Mouse (Mus musculus) stomach, embryonic 16.5 days (tissue): ENCODE measurements around the gene Ube4a. TPM values are rescaled to one million over a fixed set of nuclear protein-coding genes. Genes with fewer than 3 reads are reported as not detected.
"Not testable (repeated sequence)": the region's sequence is repeated elsewhere in the genome, so short reads cannot be mapped to it uniquely, and the experiment has no call there.

Experiments used
- ATAC-seq: fragments of 200-750 bp; cut with Nextera tagmentation; 2 replicates; pipeline ENCODE4 v1.8.0; 2017; ENCODE audit warnings: moderate number of reproducible peaks, moderate TSS enrichment; ENCODE audit not compliant: insufficient read depth, low FRiP score
- H3K27ac ChIP-seq: fragments of 300-500 bp; sonication (generic); 2 replicates; pipeline ENCODE4 v1.5.1; 2014; ENCODE audit warnings: low read length
- H3K27me3 ChIP-seq: fragments of 300-500 bp; sonication (generic); 2 replicates; pipeline ENCODE4 v1.6.1; 2014; ENCODE audit warnings: low read length, control low read depth, mixed read lengths; ENCODE audit not compliant: control insufficient read depth, insufficient read depth
- H3K36me3 ChIP-seq: fragments of 300-500 bp; sonication (generic); 2 replicates; pipeline ENCODE4 v1.6.1; 2014; ENCODE audit warnings: low read length; ENCODE audit not compliant: control insufficient read depth, insufficient read depth
- H3K4me1 ChIP-seq: fragments of 300-500 bp; sonication (generic); 2 replicates; pipeline ENCODE4 v1.6.1; 2014; ENCODE audit warnings: low read length, control low read depth, mixed read lengths; ENCODE audit not compliant: control insufficient read depth, insufficient read depth
- H3K4me2 ChIP-seq: fragments of 300-500 bp; sonication (generic); 2 replicates; pipeline ENCODE4 v1.6.1; 2014; ENCODE audit warnings: low read depth, low read length, mixed read lengths
- H3K4me3 ChIP-seq: fragments of 300-500 bp; sonication (generic); replicated peaks from 2 replicates; pipeline ENCODE4 v1.5.1; 2014; ENCODE audit warnings: mild to moderate bottlenecking, low read length
- H3K9ac ChIP-seq: fragments of 300-500 bp; sonication (generic); 2 replicates; pipeline ENCODE4 v1.6.1; 2014; ENCODE audit warnings: low read length
- H3K9me3 ChIP-seq: fragments of 300-500 bp; sonication (generic); replicated peaks from 2 replicates; pipeline ENCODE4 v1.6.1; 2016; ENCODE audit warnings: low read length, control low read depth; ENCODE audit not compliant: control insufficient read depth
- WGBS: fragments of 180-500 bp; shearing (Covaris S2); extraction: QIAGEN DNeasy Blood & Tissue Kit; methylation state at CpG from one replicate; pipeline ENCODE4 v1.1.7; 2014; 5-methylcytosine and 5-hydroxymethylcytosine counted together
- polyA plus RNA-seq: library from polyadenylated mRNA; unstranded; fragments of >200 nt; fragmentation: Nextera tagmentation; extraction: Ambion mirVana; gene quantifications from 2 replicates; pipeline ENCODE4 v1.2.1, GENCODE M21; 2015

Gene Ube4a
- polyA plus RNA-seq, 1 experiment from 2014 or later: 24.8 TPM

DNA sequence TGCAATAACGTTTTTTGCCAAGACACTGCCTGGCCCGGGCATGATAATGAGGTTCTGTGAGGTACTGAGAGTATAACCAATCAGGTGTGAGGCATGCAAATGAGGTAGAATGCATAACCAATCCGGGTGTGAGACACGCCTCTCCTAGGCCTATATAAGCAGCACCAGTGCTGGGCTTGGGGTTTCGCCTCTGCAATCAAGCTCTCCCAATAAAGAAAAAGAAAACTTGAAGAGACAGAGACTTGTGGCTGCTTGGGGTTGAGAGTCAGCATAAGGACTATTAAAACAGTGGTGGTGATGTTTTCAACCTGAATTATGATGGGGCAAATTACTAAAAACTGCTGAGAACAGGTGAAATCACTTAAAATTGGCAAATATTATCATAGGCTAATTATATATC, 2.4 kb upstream of the Ube4a start:
- not testable (repeated sequence) for ATAC-seq, H3K4me3 ChIP-seq, H3K4me2 ChIP-seq, H3K36me3 ChIP-seq, H3K9ac ChIP-seq, H3K27ac ChIP-seq, H3K9me3 ChIP-seq, H3K4me1 ChIP-seq, H3K27me3 ChIP-seq
- 83% methylated on average over 5 of the region's 5 CpGs for WGBS

DNA sequence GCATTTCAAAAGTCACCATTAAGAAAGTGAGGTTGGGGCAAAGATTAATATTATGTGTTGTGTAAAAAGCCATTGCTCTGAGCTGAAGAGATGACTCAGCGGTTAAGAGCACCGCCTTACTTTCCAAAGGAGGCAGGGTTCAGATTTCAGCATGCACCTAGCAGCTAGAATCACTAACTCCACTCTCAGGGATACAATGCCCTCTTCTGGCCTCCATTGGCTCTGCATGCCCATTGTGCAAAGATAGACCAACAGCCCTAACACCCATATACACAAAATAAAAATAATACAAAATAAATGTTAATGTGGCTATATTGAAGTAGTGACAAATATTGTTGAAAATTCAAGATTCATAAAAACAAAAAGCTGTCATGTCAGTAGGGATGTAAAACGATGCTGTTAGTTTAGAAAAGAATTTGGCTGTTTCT, 1.4 kb upstream of the Ube4a start:
- no peak overlapping the region for H3K27ac ChIP-seq
- no peak overlapping the region for H3K4me2 ChIP-seq
- peaks cover 10% of the 10 kb centered on the region for H3K4me1 ChIP-seq
- H3K36me3 ChIP-seq: no peaks in the 10 kb centered on the region
- no peak overlapping the region for H3K9ac ChIP-seq
- 26% methylated on average over 3 of the region's 3 CpGs for WGBS
- no peak overlapping the region for H3K4me3 ChIP-seq
- ATAC-seq: peak; percentile 45
- no peaks in the 10 kb centered on the region for H3K9me3 ChIP-seq
- H3K27me3 ChIP-seq: no peaks in the 10 kb centered on the region

DNA sequence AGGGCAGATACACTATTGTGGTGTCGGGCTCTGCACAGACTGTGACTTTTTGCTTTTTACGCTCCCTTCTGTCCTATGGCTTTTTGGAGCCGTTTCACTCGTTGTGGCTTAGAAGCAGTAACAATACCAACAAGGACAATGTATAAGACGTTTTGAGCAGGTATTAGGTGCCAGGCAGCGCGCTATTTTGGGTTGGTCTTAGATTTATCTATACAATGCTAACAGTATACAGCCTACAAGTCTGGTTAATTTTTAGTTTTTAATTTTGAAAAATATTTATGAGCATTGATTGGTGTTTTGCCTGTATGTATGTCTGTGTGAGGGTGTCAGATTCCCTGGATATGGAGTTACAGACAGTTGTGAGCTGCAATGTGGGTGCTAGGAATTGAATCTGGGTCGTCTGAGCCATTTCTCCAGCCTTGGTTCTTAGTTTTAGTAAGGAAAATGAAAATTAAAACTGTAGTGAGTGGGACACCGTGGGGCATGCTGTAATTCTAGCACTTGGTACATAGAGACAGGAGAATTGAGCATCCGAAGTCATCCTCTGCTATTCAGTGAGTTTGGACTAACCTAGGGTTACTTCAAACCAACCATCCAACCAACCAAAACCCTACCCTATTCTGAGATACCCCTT, 550 bp upstream of the Ube4a start:
- WGBS: 10% methylated on average over 10 of the region's 10 CpGs
- Histone ChIP-seq H3K9me3 (no peaks in the 10 kb centered on the region), H3K27me3 (no peaks in the 10 kb centered on the region), H3K27ac (peak overlapping the region; percentile 17; the same call in 1 of the 2 replicates), H3K36me3 (no peaks in the 10 kb centered on the region), H3K4me1 (peaks cover 10% of the 10 kb centered on the region), H3K9ac (peak overlapping the region; percentile 59), H3K4me3 (peak overlapping the region; percentile 69), H3K4me2 (peak overlapping the region; percentile 87)
- ATAC-seq: no peak; the same call in 1 of the 2 replicates

DNA sequence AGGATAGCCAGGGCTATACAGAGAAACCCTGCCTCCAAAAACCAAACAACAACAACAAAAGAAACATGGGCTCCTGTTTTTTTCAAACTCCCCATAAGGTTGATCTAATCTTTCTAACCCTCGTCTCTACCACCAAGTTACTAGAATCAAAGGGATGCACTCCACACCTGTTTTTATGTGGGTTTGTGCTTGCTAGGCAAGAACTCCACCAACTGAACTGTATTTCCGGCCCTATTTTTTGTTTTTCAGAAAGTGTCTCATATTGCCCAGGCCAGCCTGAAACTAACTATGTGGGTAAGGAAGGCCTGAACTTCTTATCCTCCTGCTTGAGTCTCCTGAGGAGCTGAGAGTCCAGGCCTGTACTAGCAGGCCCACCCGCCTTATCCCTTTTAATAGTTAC, 11.0 kb downstream of the Ube4a start:
- Histone ChIP-seq H3K9me3 (no peaks in the 10 kb centered on the region), H3K36me3 (peaks cover 7% of the 10 kb centered on the region; the same call in 1 of the 2 replicates), H3K4me2 (no peak overlapping the region), H3K27me3 (no peaks in the 10 kb centered on the region), H3K9ac (no peak overlapping the region), H3K27ac (no peak overlapping the region), H3K4me1 (no peaks in the 10 kb centered on the region), H3K4me3 (no peak overlapping the region)
- no peak for ATAC-seq
- WGBS: 92% methylated on average over 3 of the region's 3 CpGs

DNA sequence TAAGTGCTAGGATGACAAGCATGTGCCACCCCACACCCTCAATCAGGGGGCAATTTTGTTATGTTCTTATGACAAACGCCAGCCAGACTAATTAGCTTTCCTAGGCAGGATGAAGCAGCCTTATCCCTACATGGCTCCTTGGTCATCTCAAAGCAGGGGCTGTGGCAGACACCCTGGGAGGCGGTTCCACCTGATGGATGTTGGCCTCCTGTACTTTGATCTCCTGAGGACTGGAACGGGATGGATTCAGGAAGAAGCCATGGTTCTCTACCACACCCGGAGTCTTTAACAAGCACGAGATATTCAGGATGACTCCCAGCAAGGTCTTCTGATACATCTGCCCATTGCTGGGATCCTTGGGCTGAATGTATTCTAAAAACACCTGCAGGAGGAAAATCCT, 17.6 kb downstream of the Ube4a start:
- ATAC-seq: no peak
- 95% methylated on average over 5 of the region's 5 CpGs for WGBS
- H3K4me2 ChIP-seq: no peak overlapping the region

DNA sequence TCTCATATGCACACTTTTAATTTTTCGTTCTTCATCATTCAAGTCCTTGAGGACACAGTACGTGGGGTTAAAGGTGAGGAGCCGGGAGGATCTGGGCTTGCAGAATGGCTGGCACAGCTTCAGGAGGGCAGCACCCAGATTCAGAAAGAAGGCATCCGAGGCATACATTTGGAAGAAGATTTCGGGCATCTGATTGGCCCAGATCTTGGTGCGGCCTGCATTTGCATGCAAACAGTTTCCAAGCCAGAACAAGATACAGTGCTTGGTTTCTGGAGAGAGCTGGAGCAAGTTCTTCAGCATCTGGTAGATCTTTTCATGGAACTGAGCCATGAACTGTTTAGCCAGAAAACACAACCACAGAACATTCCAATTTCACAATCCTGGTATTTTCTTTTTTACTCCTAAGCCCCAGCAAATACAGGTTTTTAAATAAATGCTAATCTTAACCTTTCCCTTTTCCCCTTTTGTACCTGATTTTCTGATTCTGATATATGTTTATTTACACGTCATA, 19.2 kb downstream of the Ube4a start:
- Histone ChIP-seq H3K4me3 (no peak overlapping the region), H3K9ac (no peak overlapping the region), H3K4me1 (no peaks in the 10 kb centered on the region), H3K9me3 (no peaks in the 10 kb centered on the region), H3K27ac (no peak overlapping the region), H3K27me3 (no peaks in the 10 kb centered on the region), H3K4me2 (no peak overlapping the region), H3K36me3 (peaks cover 9% of the 10 kb centered on the region; the same call in 1 of the 2 replicates)
- ATAC-seq: no peak
- 90% methylated on average over 7 of the region's 7 CpGs for WGBS

More for the DNA sequence above, 17.6 kb downstream of the Ube4a start:
- Histone ChIP-seq H3K4me3 (no peak overlapping the region), H3K27ac (no peak overlapping the region), H3K9me3 (no peaks in the 10 kb centered on the region), H3K4me1 (no peaks in the 10 kb centered on the region), H3K9ac (no peak overlapping the region), H3K36me3 (peaks cover 12% of the 10 kb centered on the region; the same call in 1 of the 2 replicates), H3K27me3 (no peaks in the 10 kb centered on the region)

DNA sequence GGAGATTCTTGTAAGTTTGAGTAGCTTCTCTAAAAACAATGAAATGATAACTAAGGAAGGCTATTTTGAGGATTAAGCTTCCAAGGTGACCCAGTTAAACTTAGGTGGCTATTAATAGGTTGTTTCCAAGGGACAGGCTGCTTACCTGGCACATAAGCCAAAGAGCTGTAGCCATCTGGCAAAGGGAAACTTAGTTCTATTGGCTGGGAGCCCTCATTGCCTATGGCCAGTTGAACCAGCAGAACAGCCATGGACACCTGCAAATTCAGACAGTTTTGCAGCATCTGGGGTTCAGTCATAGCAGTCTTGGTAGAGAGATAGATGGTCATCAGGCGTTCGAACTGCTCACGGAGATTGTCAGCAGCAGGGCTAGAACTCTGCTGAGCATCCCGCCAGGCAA, 23.0 kb downstream of the Ube4a start:
- no peaks in the 10 kb centered on the region for H3K4me1 ChIP-seq
- no peak for ATAC-seq
- no peaks in the 10 kb centered on the region for H3K27me3 ChIP-seq
- 95% methylated on average over 4 of the region's 4 CpGs for WGBS
- no peaks in the 10 kb centered on the region for H3K9me3 ChIP-seq
- H3K9ac ChIP-seq: no peak overlapping the region
- no peak overlapping the region for H3K4me3 ChIP-seq
- no peak overlapping the region for H3K27ac ChIP-seq
- no peak overlapping the region for H3K4me2 ChIP-seq
- peaks cover 10% of the 10 kb centered on the region; the same call in 1 of the 2 replicates for H3K36me3 ChIP-seq

DNA sequence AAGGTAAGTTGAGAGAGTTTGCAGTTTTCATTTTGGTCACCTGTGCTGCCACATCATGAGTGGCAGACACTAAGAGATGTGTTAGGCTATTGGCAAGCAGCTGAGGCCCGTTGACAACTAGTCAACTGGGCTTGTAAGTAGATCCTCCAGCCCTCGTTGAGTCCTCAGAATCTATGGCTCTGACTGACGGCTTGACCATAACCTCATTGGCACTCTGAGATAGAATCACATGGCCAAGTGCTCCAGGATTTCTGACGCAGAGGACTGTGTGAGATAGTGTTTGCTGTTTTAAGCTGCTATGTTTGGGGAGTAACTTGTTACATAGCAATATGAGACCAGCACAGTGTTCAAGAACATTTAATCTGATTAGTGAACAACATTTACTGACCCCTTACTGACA, 23.6 kb downstream of the Ube4a start:
- Histone ChIP-seq H3K27me3 (no peaks in the 10 kb centered on the region), H3K9ac (no peak overlapping the region), H3K9me3 (no peaks in the 10 kb centered on the region), H3K27ac (no peak overlapping the region), H3K4me1 (no peaks in the 10 kb centered on the region), H3K4me2 (no peak overlapping the region), H3K36me3 (peaks cover 7% of the 10 kb centered on the region; the same call in 1 of the 2 replicates), H3K4me3 (no peak overlapping the region)
- ATAC-seq: no peak
- 84% methylated on average over 4 of the region's 4 CpGs for WGBS

DNA sequence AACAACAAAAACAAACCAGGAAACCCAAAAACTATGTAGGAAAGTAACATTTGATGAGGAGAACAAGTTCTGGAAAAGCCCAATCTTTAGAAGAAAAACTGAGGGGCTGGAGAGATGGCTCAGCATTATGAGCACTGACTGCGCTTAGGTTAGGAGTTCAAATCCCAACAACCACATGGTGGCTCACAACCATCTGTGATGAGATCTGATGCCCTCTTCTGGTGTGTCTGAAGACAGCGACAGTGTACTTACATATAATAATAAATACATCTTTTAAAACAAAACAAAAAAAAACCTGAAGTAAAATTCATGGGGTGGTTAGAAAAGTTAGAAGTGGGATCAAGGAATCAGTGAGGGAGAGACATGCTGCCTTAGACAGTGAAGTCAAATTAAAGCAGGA, 43.9 kb downstream of the Ube4a start:
- Histone ChIP-seq H3K4me2 (peak overlapping the region; percentile 67), H3K9ac (no peak overlapping the region), H3K9me3 (no peaks in the 10 kb centered on the region), H3K27ac (peak overlapping the region; percentile 97), H3K36me3 (0 out of 2 replicates have a peak, but pooled peaks cover 3% of the 10 kb centered on the region), H3K4me1 (peaks cover 8% of the 10 kb centered on the region), H3K4me3 (peak overlapping the region; percentile 99), H3K27me3 (no peaks in the 10 kb centered on the region)
- 61% methylated on average over 2 of the region's 2 CpGs for WGBS
- no peak for ATAC-seq
